18 mouse cellular contexts compared by ENCODE assay signal in genomic region chr3:95953023-95953422, GRCm38 (mm10). TPM values are rescaled to one million over a fixed set of nuclear protein-coding genes. Genes with fewer than 3 reads are reported as not detected.
DNase-seq lines count a peak whose midpoint lies in the region; ATAC-seq and TF ChIP-seq lines count a peak whose summit lies in the region.
"Had no signal": no experiment of that assay in that cellular context is flagged by ENCODE, and none has a peak within 500 bp of the region (broad histone marks: within the 10 kb centered on the region; RNA-seq: fewer than 3 reads in every experiment).

No protein-coding gene starts in this region.

- no peak for TF ChIP-seq CTCF in midbrain, postnatal 0 days (IDR thresholded peaks at IDR 0.05)
- TF ChIP-seq CTCF in thymus, adult 2 months (IDR thresholded peaks at IDR 0.05; ENCODE audit: borderline replicate concordance, control insufficient read depth, extremely low read depth, insufficient read depth, low read length, poor library complexity) = no peak

- H3K9me3 ChIP-seq in midbrain, embryonic 11.5 days (ENCODE audit: control insufficient read depth, low read length) = no peaks in the 10 kb centered on the region
- H3K9me3 ChIP-seq in midbrain, postnatal 0 days (ENCODE audit: low read length) = no peaks in the 10 kb centered on the region
- H3K9me3 ChIP-seq in hindbrain, embryonic 12.5 days (replicated peaks) = no peaks in the 10 kb centered on the region
- H3K9me3 ChIP-seq in midbrain, embryonic 15.5 days = no peaks in the 10 kb centered on the region
- H3K9me3 ChIP-seq: embryonic facial prominence, embryonic 15.5 days; heart, embryonic 13.5 days; limb, embryonic 13.5 days had no signal

- H3K4me1 ChIP-seq in midbrain, embryonic 11.5 days (ENCODE audit: control insufficient read depth, insufficient read depth, low read length) = peaks cover 10% of the 10 kb centered on the region
- no peaks in the 10 kb centered on the region for H3K4me1 ChIP-seq in midbrain, postnatal 0 days (ENCODE audit: insufficient read depth, low read length)
- peaks cover 15% of the 10 kb centered on the region; the same call in 1 of the 2 replicates for H3K4me1 ChIP-seq in hindbrain, embryonic 12.5 days
- peaks cover 5% of the 10 kb centered on the region; the same call in 1 of the 2 replicates for H3K4me1 ChIP-seq in midbrain, embryonic 15.5 days
- peaks cover 4% of the 10 kb centered on the region; the same call in 1 of the 2 replicates for H3K4me1 ChIP-seq in thymus, adult 2 months (replicated peaks; ENCODE audit: control insufficient read depth, insufficient read depth, low read length)

- H3K4me3 ChIP-seq in midbrain, embryonic 11.5 days (ENCODE audit: low read depth, low read length) = no peak overlapping the region
- H3K4me3 ChIP-seq in midbrain, postnatal 0 days (ENCODE audit: low read depth, low read length) = no peak overlapping the region
- H3K4me3 ChIP-seq in hindbrain, embryonic 12.5 days = no peak overlapping the region
- H3K4me3 ChIP-seq in midbrain, embryonic 15.5 days = no peak overlapping the region
- H3K4me3 ChIP-seq in thymus, adult 2 months (ENCODE audit: control insufficient read depth, insufficient read depth, low read length) = no peak overlapping the region
- H3K4me3 ChIP-seq: embryonic facial prominence, embryonic 15.5 days; heart, embryonic 13.5 days; left cerebral cortex, adult 2 months; limb, embryonic 13.5 days had no signal

- H3K4me2 ChIP-seq in midbrain, embryonic 11.5 days = no peak overlapping the region
- H3K4me2 ChIP-seq in midbrain, postnatal 0 days (ENCODE audit: low read depth, low read length, poor library complexity, severe bottlenecking) = no peak overlapping the region
- H3K4me2 ChIP-seq in hindbrain, embryonic 12.5 days (replicated peaks) = no peak overlapping the region
- no peak overlapping the region for H3K4me2 ChIP-seq in midbrain, embryonic 15.5 days
- H3K4me2 ChIP-seq: embryonic facial prominence, embryonic 15.5 days; heart, embryonic 13.5 days; limb, embryonic 13.5 days had no signal

- no peaks in the 10 kb centered on the region for H3K27me3 ChIP-seq in midbrain, embryonic 11.5 days (ENCODE audit: control insufficient read depth, insufficient read depth, low read length)
- H3K27me3 ChIP-seq in midbrain, postnatal 0 days (ENCODE audit: insufficient read depth, low read length) = no peaks in the 10 kb centered on the region
- H3K27me3 ChIP-seq in hindbrain, embryonic 12.5 days = no peaks in the 10 kb centered on the region
- no peaks in the 10 kb centered on the region for H3K27me3 ChIP-seq in midbrain, embryonic 15.5 days (replicated peaks)
- H3K27me3 ChIP-seq in thymus, adult 2 months (ENCODE audit: control insufficient read depth, insufficient read depth, low read length) = no peaks in the 10 kb centered on the region
- H3K27me3 ChIP-seq: embryonic facial prominence, embryonic 15.5 days; heart, embryonic 13.5 days; limb, embryonic 13.5 days had no signal

- H3K27ac ChIP-seq in midbrain, embryonic 11.5 days (ENCODE audit: low read depth, low read length) = peak overlapping the region; percentile 64
- H3K27ac ChIP-seq in midbrain, postnatal 0 days (ENCODE audit: low read depth, low read length) = no peak overlapping the region; the same call in 1 of the 2 replicates
- H3K27ac ChIP-seq in hindbrain, embryonic 12.5 days = peak overlapping the region; percentile 83
- H3K27ac ChIP-seq in midbrain, embryonic 15.5 days = peak overlapping the region; percentile 64
- H3K27ac ChIP-seq in thymus, adult 2 months (ENCODE audit: control insufficient read depth, insufficient read depth, low read length) = no peak overlapping the region
- H3K27ac ChIP-seq: embryonic facial prominence, embryonic 15.5 days; heart, embryonic 13.5 days; left cerebral cortex, adult 2 months; limb, embryonic 13.5 days had no signal

- H3K9ac ChIP-seq in midbrain, embryonic 11.5 days (ENCODE audit: low read length) = peak overlapping the region; percentile 32; the same call in 1 of the 2 replicates
- H3K9ac ChIP-seq in midbrain, postnatal 0 days (replicated peaks; ENCODE audit: low read length, poor library complexity, severe bottlenecking) = no peak overlapping the region
- peak overlapping the region; percentile 18; the same call in 1 of the 2 replicates for H3K9ac ChIP-seq in hindbrain, embryonic 12.5 days
- H3K9ac ChIP-seq in midbrain, embryonic 15.5 days = no peak overlapping the region
- H3K9ac ChIP-seq: embryonic facial prominence, embryonic 15.5 days; heart, embryonic 13.5 days; limb, embryonic 13.5 days had no signal

- H3K36me3 ChIP-seq in midbrain, embryonic 11.5 days (ENCODE audit: control insufficient read depth, insufficient read depth, low read length) = no peaks in the 10 kb centered on the region
- no peaks in the 10 kb centered on the region for H3K36me3 ChIP-seq in midbrain, postnatal 0 days (ENCODE audit: insufficient read depth, low read length)
- H3K36me3 ChIP-seq in hindbrain, embryonic 12.5 days = no peaks in the 10 kb centered on the region
- no peaks in the 10 kb centered on the region for H3K36me3 ChIP-seq in midbrain, embryonic 15.5 days (replicated peaks)
- H3K36me3 ChIP-seq in thymus, adult 2 months (ENCODE audit: control insufficient read depth, insufficient read depth, low read length) = no peaks in the 10 kb centered on the region

- no peak for TF ChIP-seq POLR2A in thymus, adult 2 months (IDR thresholded peaks at IDR 0.05; ENCODE audit: control insufficient read depth, extremely low read depth, insufficient read depth, low read length, poor library complexity)

- peak; percentile 18 to 40 for DNase-seq in cerebellum, postnatal 14 days
- no peak for DNase-seq in cerebellum, postnatal 25 days
- peak; percentile 91 for DNase-seq in midbrain, embryonic 11.5 days (ENCODE audit: low spot score, missing footprints)
- no peak for DNase-seq in midbrain, postnatal 0 days (ENCODE audit: low spot score)
- no peak for DNase-seq in kidney, postnatal 36 days
- no peak for DNase-seq in thymus, adult 2 months
- DNase-seq: cerebellum, adult 18-20 months; gastrocnemius, postnatal 14 days; kidney, adult 8-10 months; lung, postnatal 36 days; right cerebral cortex, postnatal 25 days had no signal

- no peak for ATAC-seq in midbrain, embryonic 11.5 days (ENCODE audit: low FRiP score)
- no peak for ATAC-seq in midbrain, postnatal 0 days (ENCODE audit: low FRiP score)
- no peak for ATAC-seq in hindbrain, embryonic 12.5 days (ENCODE audit: low FRiP score)
- no peak for ATAC-seq in midbrain, embryonic 15.5 days (replicated peaks)
- ATAC-seq: activated CD4-positive, CD25-positive, alpha-beta regulatory T cell, adult 4 months had no signal

RNA-seq across cellular contexts. Expression of gene Anp32e, which starts 24.0 kb away (rescaled TPM):
- polyA plus RNA-seq in midbrain, embryonic 11.5 days (2014; fragmentation: Nextera tagmentation; extraction: Ambion mirVana) = 149 and 151 TPM in 2 replicates
- 24.7 and 27.5 TPM in 2 replicates for total RNA-seq in midbrain, postnatal 0 days (2014; rRNA removed)
- 70.9 and 86.9 TPM in 2 replicates for polyA plus RNA-seq in midbrain, postnatal 0 days (2015; fragmentation: Nextera tagmentation; extraction: Ambion mirVana)
- 265 and 297 TPM in 2 replicates for polyA plus RNA-seq in hindbrain, embryonic 12.5 days (2016; fragmentation: Nextera tagmentation; extraction: Ambion mirVana)
- polyA plus RNA-seq in midbrain, embryonic 15.5 days (2015; fragmentation: Nextera tagmentation; extraction: Ambion mirVana) = 116 and 123 TPM in 2 replicates
- 89.1 and 120 TPM in 2 replicates for polyA plus RNA-seq in thymus, adult 2 months (2012; rRNA removed)

RNA-seq across cellular contexts. Expression of gene Plekho1, which starts 42.8 kb away (rescaled TPM):
- 62.9 and 70.7 TPM in 2 replicates for polyA plus RNA-seq in midbrain, embryonic 11.5 days (2014; fragmentation: Nextera tagmentation; extraction: Ambion mirVana)
- 52.5 and 62.7 TPM in 2 replicates for total RNA-seq in midbrain, postnatal 0 days (2014; rRNA removed)
- polyA plus RNA-seq in midbrain, postnatal 0 days (2015; fragmentation: Nextera tagmentation; extraction: Ambion mirVana) = 37.3 and 41.2 TPM in 2 replicates
- polyA plus RNA-seq in hindbrain, embryonic 12.5 days (2016; fragmentation: Nextera tagmentation; extraction: Ambion mirVana) = 77.4 and 79.3 TPM in 2 replicates
- 59.3 and 63.1 TPM in 2 replicates for polyA plus RNA-seq in midbrain, embryonic 15.5 days (2015; fragmentation: Nextera tagmentation; extraction: Ambion mirVana)
- polyA plus RNA-seq in thymus, adult 2 months (2012; rRNA removed) = 65.8 and 73.9 TPM in 2 replicates

RNA-seq across cellular contexts. Expression of gene Car14, which starts 48.5 kb away (rescaled TPM):
- 32.1 and 33.4 TPM in 2 replicates for polyA plus RNA-seq in midbrain, embryonic 11.5 days (2014; fragmentation: Nextera tagmentation; extraction: Ambion mirVana)
- total RNA-seq in midbrain, postnatal 0 days (2014; rRNA removed) = 5.1 and 8.0 TPM in 2 replicates
- 6.8 and 7.5 TPM in 2 replicates for polyA plus RNA-seq in midbrain, postnatal 0 days (2015; fragmentation: Nextera tagmentation; extraction: Ambion mirVana)
- polyA plus RNA-seq in hindbrain, embryonic 12.5 days (2016; fragmentation: Nextera tagmentation; extraction: Ambion mirVana) = 12.8 and 13.8 TPM in 2 replicates
- polyA plus RNA-seq in midbrain, embryonic 15.5 days (2015; fragmentation: Nextera tagmentation; extraction: Ambion mirVana) = 10.6 and 11.1 TPM in 2 replicates
- 4.3 and 13.0 TPM in 2 replicates for polyA plus RNA-seq in thymus, adult 2 months (2012; rRNA removed)
- polyA plus RNA-seq: activated CD4-positive, CD25-positive, alpha-beta regulatory T cell, adult 4 months had no signal

RNA-seq across cellular contexts. Expression of gene Aph1a, which starts 59.3 kb away (rescaled TPM):
- polyA plus RNA-seq in midbrain, embryonic 11.5 days (2014; fragmentation: Nextera tagmentation; extraction: Ambion mirVana) = 32.5 and 34.3 TPM in 2 replicates
- 67.5 and 71.6 TPM in 2 replicates for total RNA-seq in midbrain, postnatal 0 days (2014; rRNA removed)
- polyA plus RNA-seq in midbrain, postnatal 0 days (2015; fragmentation: Nextera tagmentation; extraction: Ambion mirVana) = 39.0 and 45.2 TPM in 2 replicates
- polyA plus RNA-seq in hindbrain, embryonic 12.5 days (2016; fragmentation: Nextera tagmentation; extraction: Ambion mirVana) = 32.4 and 36.8 TPM in 2 replicates
- polyA plus RNA-seq in midbrain, embryonic 15.5 days (2015; fragmentation: Nextera tagmentation; extraction: Ambion mirVana) = 34.3 and 36.1 TPM in 2 replicates
- 139 and 156 TPM in 2 replicates for polyA plus RNA-seq in thymus, adult 2 months (2012; rRNA removed)

Comparison
In these comparisons a context has a peak if more than half of its experiments do, and no peak if none do; other contexts are left out.
1. DNase-seq: peak in cerebellum, postnatal 14 days (2 of 2) and midbrain, embryonic 11.5 days (single experiment); none in cerebellum, postnatal 25 days (0 of 2), midbrain, postnatal 0 days (single experiment), kidney, postnatal 36 days (0 of 2) and thymus, adult 2 months (single experiment).
2. H3K27ac ChIP-seq: peak in midbrain, embryonic 11.5 days (single experiment), hindbrain, embryonic 12.5 days (single experiment) and midbrain, embryonic 15.5 days (single experiment); none in midbrain, postnatal 0 days (single experiment) and thymus, adult 2 months (single experiment).
3. H3K9ac ChIP-seq: peak in midbrain, embryonic 11.5 days (single experiment) and hindbrain, embryonic 12.5 days (single experiment); none in midbrain, postnatal 0 days (single experiment) and midbrain, embryonic 15.5 days (single experiment).